1 mouse cellular context compared by ENCODE assay signal in the genomic region with DNA sequence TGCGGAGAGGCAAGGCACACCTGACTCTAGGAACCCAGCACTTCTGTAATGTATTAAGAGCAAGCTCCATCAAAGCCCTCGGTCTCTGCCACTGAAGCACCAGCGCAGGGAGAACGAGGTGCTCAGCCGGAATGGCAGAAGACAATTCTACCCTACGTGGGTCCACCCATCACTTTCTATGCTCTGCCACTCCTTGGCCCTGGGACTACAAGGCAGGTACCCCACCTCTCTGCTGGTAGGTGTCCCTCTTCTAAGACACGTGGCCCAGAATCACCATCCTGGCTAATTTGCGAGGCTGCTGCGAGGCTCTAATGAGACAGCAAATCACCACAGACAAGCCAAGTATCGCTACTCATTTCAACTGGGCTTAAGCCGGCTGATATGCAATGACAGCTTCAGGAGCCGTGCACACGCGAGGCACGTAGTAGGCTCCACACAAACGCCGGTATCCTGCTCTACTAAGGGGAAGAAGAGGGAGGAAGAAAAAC.
TF ChIP-seq lines count a peak whose summit lies in the region.

No protein-coding gene starts in this region.

TF ChIP-seq in MEL, 35 proteins besides CTCF, POLR2A, EP300 and RAD21 (continued from another document):
- TF ChIP-seq MXI1 (IDR thresholded peaks at IDR 0.05; ENCODE audit: low read depth, low read length) (peak; percentile 90), JUND (IDR thresholded peaks at IDR 0.05; ENCODE audit: low read depth, low read length) (no peak), ETS1 (IDR thresholded peaks at IDR 0.05; ENCODE audit: low read depth, low read length) (no peak), MYC (IDR thresholded peaks at IDR 0.05; ENCODE audit: low read depth, low read length) (0 out of 2 replicates have a peak, but pooled peaks have one; percentile 55), ZMIZ1 (IDR thresholded peaks at IDR 0.05; ENCODE audit: low read depth, low read length) (no peak), ZKSCAN1 (IDR thresholded peaks at IDR 0.05; ENCODE audit: low read depth, low read length) (peak; percentile 95), CHD1 (IDR thresholded peaks at IDR 0.05; ENCODE audit: low read depth, low read length) (no peak), MAX (IDR thresholded peaks at IDR 0.05; ENCODE audit: low read length) (peak; percentile 82), E2F4 (IDR thresholded peaks at IDR 0.05; ENCODE audit: borderline replicate concordance, low read depth, low read length) (no peak)
